Mouse (Mus musculus): ENCODE data around the gene Adh4. TPM values are rescaled to one million over a fixed set of nuclear protein-coding genes. Genes with fewer than 3 reads are reported as not detected.
"Not testable (repeated sequence)": the region's sequence is repeated elsewhere in the genome, so short reads cannot be mapped to it uniquely, and the experiment has no call there.

Gene Adh4
- not detected in 2 replicates for polyA plus RNA-seq (2015; fragmentation: Nextera tagmentation; extraction: Ambion mirVana)

DNA sequence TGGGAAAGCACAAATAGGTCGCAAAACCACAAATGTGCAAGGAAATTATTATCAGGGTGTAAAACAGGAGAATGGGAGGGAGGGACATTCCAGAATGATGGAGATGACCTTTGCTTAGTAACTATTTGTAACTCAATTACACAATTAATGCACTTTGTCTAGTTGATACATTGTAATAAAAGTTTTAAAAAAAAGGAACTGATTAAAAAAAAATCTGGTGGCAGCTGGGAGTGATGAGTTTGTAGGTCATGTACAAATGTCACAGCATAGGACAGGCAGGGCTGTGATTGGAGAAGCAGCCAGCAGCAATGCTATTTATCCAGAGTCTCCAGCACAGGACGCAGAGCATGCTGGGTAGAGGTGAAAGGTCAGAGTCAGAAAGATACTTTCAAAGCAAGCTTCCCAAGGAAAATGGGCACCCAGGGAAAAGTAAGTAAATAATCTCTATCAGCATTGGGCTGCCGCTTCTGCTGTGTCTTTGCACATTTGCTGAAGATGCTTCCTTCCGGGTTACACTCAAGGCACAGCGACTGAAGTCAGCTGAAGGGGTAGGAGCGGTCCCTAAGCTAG is at the start of gene Adh4:
Gene Adh4 (plus strand): TSS at position 346 of the 570 bp plus-strand sequence.
- Histone ChIP-seq H3K4me3 (ENCODE audit: low read length) (no peak within 1 kb of the TSS), H3K9me3 (replicated peaks; ENCODE audit: control insufficient read depth, low read length) (no peaks in the 10 kb centered on the region), H3K27me3 (ENCODE audit: control insufficient read depth, insufficient read depth, low read length) (no peaks in the 10 kb centered on the region), H3K27ac (ENCODE audit: low read length) (no peak within 1 kb of the TSS), H3K4me2 (ENCODE audit: low read depth, low read length) (no peak within 1 kb of the TSS), H3K4me1 (ENCODE audit: control insufficient read depth, insufficient read depth, low read length) (no peaks in the 10 kb centered on the region), H3K9ac (ENCODE audit: low read length) (no peak within 1 kb of the TSS), H3K36me3 (ENCODE audit: control insufficient read depth, insufficient read depth) (no peaks in the 10 kb centered on the region)
- ATAC-seq (replicated peaks; ENCODE audit: extremely low read depth, insufficient read depth, low FRiP score): no peak
- 76% methylated on average over 6 of the region's 6 CpGs for WGBS

DNA sequence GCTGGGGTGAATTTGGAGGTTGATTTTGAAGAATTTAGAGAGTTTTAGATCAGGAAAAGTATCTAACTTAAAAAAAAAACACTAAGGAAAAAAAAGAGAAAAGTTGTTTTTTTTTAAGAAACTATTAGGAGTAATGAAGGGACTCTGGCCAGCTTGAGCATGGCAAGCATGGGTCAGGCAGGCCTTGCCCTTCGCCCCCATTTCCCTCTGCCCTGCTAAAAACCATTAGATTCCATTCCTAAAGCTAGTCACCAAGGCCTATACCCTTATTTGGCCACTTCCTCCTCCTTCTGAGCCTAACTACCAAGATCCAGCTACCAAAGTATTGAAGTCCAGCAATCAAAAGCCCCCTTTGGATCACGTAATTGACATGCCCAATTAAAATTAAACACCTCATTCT is 49.1 kb upstream of the Adh4 start:
- ATAC-seq (replicated peaks; ENCODE audit: extremely low read depth, insufficient read depth, low FRiP score): no peak
- H3K4me2 ChIP-seq (ENCODE audit: low read depth, low read length): no peak overlapping the region
- no peaks in the 10 kb centered on the region for H3K4me1 ChIP-seq (ENCODE audit: control insufficient read depth, insufficient read depth, low read length)
- no peaks in the 10 kb centered on the region for H3K36me3 ChIP-seq (ENCODE audit: control insufficient read depth, insufficient read depth)
- H3K27me3 ChIP-seq (ENCODE audit: control insufficient read depth, insufficient read depth, low read length): no peaks in the 10 kb centered on the region
- no peak overlapping the region for H3K4me3 ChIP-seq (ENCODE audit: low read length)
- no peak overlapping the region for H3K9ac ChIP-seq (ENCODE audit: low read length)
- 87% methylated on average over 2 of the region's 2 CpGs for WGBS
- no peaks in the 10 kb centered on the region for H3K9me3 ChIP-seq (replicated peaks; ENCODE audit: control insufficient read depth, low read length)
- no peak overlapping the region for H3K27ac ChIP-seq (ENCODE audit: low read length)

- Histone ChIP-seq H3K27me3 (ENCODE audit: control insufficient read depth, insufficient read depth, low read length) (no peaks in the 10 kb centered on the region), H3K4me1 (ENCODE audit: control insufficient read depth, insufficient read depth, low read length) (no peaks in the 10 kb centered on the region), H3K4me3 (ENCODE audit: low read length) (no peak overlapping the region), H3K36me3 (ENCODE audit: control insufficient read depth, insufficient read depth) (no peaks in the 10 kb centered on the region), H3K9ac (ENCODE audit: low read length) (no peak overlapping the region), H3K27ac (ENCODE audit: low read length) (no peak overlapping the region), H3K4me2 (ENCODE audit: low read depth, low read length) (no peak overlapping the region), H3K9me3 (replicated peaks; ENCODE audit: control insufficient read depth, low read length) (no peaks in the 10 kb centered on the region)
- WGBS: 85% methylated on average over 1 of the region's 1 CpGs
- ATAC-seq (replicated peaks; ENCODE audit: extremely low read depth, insufficient read depth, low FRiP score): no peak
Observed at GRCm38 (mm10) chr3:138369546-138369945, 45.7 kb upstream of the Adh4 start.

GRCm38 (mm10) chr3:138370289-138370688 is 45.0 kb upstream of the Adh4 start:
- H3K36me3 ChIP-seq (ENCODE audit: control insufficient read depth, insufficient read depth); H3K9me3 ChIP-seq (replicated peaks; ENCODE audit: control insufficient read depth, low read length); ATAC-seq (replicated peaks; ENCODE audit: extremely low read depth, insufficient read depth, low FRiP score); H3K27ac ChIP-seq (ENCODE audit: low read length); H3K27me3 ChIP-seq (ENCODE audit: control insufficient read depth, insufficient read depth, low read length); H3K4me1 ChIP-seq (ENCODE audit: control insufficient read depth, insufficient read depth, low read length); H3K9ac ChIP-seq (ENCODE audit: low read length); H3K4me2 ChIP-seq (ENCODE audit: low read depth, low read length); H3K4me3 ChIP-seq (ENCODE audit: low read length): not testable (repeated sequence)
- WGBS: 44% methylated on average over 4 of the region's 4 CpGs

GRCm38 (mm10) chr3:138373920-138374319 is 41.3 kb upstream of the Adh4 start:
- no peak for ATAC-seq (replicated peaks; ENCODE audit: extremely low read depth, insufficient read depth, low FRiP score)
- 73% methylated on average over 4 of the region's 4 CpGs for WGBS

GRCm38 (mm10) chr3:138375148-138375547 is 40.1 kb upstream of the Adh4 start:
- Histone ChIP-seq H3K36me3 (ENCODE audit: control insufficient read depth, insufficient read depth) (no peaks in the 10 kb centered on the region), H3K4me2 (ENCODE audit: low read depth, low read length) (no peak overlapping the region), H3K9ac (ENCODE audit: low read length) (no peak overlapping the region), H3K9me3 (replicated peaks; ENCODE audit: control insufficient read depth, low read length) (no peaks in the 10 kb centered on the region; the same call in 1 of the 2 replicates), H3K4me3 (ENCODE audit: low read length) (no peak overlapping the region), H3K27ac (ENCODE audit: low read length) (no peak overlapping the region), H3K4me1 (ENCODE audit: control insufficient read depth, insufficient read depth, low read length) (no peaks in the 10 kb centered on the region), H3K27me3 (ENCODE audit: control insufficient read depth, insufficient read depth, low read length) (no peaks in the 10 kb centered on the region)
- no peak for ATAC-seq (replicated peaks; ENCODE audit: extremely low read depth, insufficient read depth, low FRiP score)
- 76% methylated on average over 2 of the region's 2 CpGs for WGBS

More at GRCm38 (mm10) chr3:138373920-138374319, 41.3 kb upstream of the Adh4 start:
- Histone ChIP-seq H3K9ac (ENCODE audit: low read length) (no peak overlapping the region), H3K9me3 (replicated peaks; ENCODE audit: control insufficient read depth, low read length) (no peaks in the 10 kb centered on the region), H3K36me3 (ENCODE audit: control insufficient read depth, insufficient read depth) (no peaks in the 10 kb centered on the region), H3K27ac (ENCODE audit: low read length) (no peak overlapping the region), H3K4me1 (ENCODE audit: control insufficient read depth, insufficient read depth, low read length) (no peaks in the 10 kb centered on the region), H3K4me3 (ENCODE audit: low read length) (no peak overlapping the region), H3K4me2 (ENCODE audit: low read depth, low read length) (no peak overlapping the region), H3K27me3 (ENCODE audit: control insufficient read depth, insufficient read depth, low read length) (no peaks in the 10 kb centered on the region)

GRCm38 (mm10) chr3:138381133-138381532 is 34.1 kb upstream of the Adh4 start:
- H3K4me3 ChIP-seq (ENCODE audit: low read length): no peak overlapping the region
- no peak for ATAC-seq (replicated peaks; ENCODE audit: extremely low read depth, insufficient read depth, low FRiP score)
- no peaks in the 10 kb centered on the region for H3K27me3 ChIP-seq (ENCODE audit: control insufficient read depth, insufficient read depth, low read length)
- H3K9ac ChIP-seq (ENCODE audit: low read length): no peak overlapping the region
- no peaks in the 10 kb centered on the region for H3K4me1 ChIP-seq (ENCODE audit: control insufficient read depth, insufficient read depth, low read length)
- H3K27ac ChIP-seq (ENCODE audit: low read length): no peak overlapping the region
- no peaks in the 10 kb centered on the region; the same call in 1 of the 2 replicates for H3K9me3 ChIP-seq (replicated peaks; ENCODE audit: control insufficient read depth, low read length)
- no peak overlapping the region for H3K4me2 ChIP-seq (ENCODE audit: low read depth, low read length)
- H3K36me3 ChIP-seq (ENCODE audit: control insufficient read depth, insufficient read depth): no peaks in the 10 kb centered on the region
- WGBS: 43% methylated on average over 3 of the region's 3 CpGs

DNA sequence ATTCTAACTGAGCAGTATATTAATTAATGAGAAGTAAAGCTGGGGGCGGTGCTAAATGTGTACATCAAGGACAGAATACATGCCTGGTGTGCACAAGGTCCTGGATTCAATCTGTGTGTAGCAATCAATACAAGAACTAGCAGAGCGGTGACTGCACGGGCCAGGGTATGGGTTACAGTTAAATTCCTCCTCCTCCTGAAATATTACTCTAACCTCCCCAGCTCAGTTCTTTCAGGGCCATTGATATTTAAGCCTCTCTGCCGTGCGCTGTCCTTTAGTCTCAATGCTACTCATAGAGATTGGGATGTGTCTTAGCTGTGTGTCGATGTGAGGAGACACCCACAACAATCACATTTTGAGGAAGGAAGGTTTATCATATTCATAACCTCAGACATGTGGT is 28.1 kb upstream of the Adh4 start:
- H3K4me3 ChIP-seq (ENCODE audit: low read length): no peak overlapping the region
- H3K27me3 ChIP-seq (ENCODE audit: control insufficient read depth, insufficient read depth, low read length): no peaks in the 10 kb centered on the region
- no peaks in the 10 kb centered on the region for H3K36me3 ChIP-seq (ENCODE audit: control insufficient read depth, insufficient read depth)
- no peak overlapping the region for H3K27ac ChIP-seq (ENCODE audit: low read length)
- H3K4me2 ChIP-seq (ENCODE audit: low read depth, low read length): no peak overlapping the region
- no peak overlapping the region for H3K9ac ChIP-seq (ENCODE audit: low read length)
- 81% methylated on average over 6 of the region's 6 CpGs for WGBS
- H3K9me3 ChIP-seq (replicated peaks; ENCODE audit: control insufficient read depth, low read length): no peaks in the 10 kb centered on the region
- H3K4me1 ChIP-seq (ENCODE audit: control insufficient read depth, insufficient read depth, low read length): no peaks in the 10 kb centered on the region
- ATAC-seq (replicated peaks; ENCODE audit: extremely low read depth, insufficient read depth, low FRiP score): no peak

DNA sequence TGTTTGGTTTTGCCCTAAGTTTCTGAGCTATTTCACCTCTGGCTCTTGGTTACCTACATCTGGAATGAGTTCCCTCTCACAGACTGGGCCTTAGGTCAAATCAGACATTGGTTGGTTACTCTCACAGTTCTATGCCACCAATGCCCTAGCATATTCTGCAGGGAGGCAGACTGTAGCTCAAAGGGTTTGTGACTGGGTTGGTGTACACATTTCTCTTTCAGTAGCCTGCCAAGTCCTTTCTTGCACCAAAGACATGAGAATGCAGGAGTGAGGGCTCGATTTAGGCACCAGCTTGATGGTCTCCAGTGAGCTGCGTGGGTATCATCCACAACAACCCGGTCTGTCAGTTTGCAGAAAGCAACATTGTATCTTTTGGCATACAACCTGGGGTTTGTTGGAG is 10.4 kb upstream of the Adh4 start:
- WGBS: 57% methylated on average over 3 of the region's 3 CpGs

More for the DNA sequence above, 10.4 kb upstream of the Adh4 start:
- no peaks in the 10 kb centered on the region for H3K9me3 ChIP-seq (replicated peaks; ENCODE audit: control insufficient read depth, low read length)
- H3K4me3 ChIP-seq (ENCODE audit: low read length): no peak overlapping the region
- ATAC-seq (replicated peaks; ENCODE audit: extremely low read depth, insufficient read depth, low FRiP score): no peak
- H3K36me3 ChIP-seq (ENCODE audit: control insufficient read depth, insufficient read depth): no peaks in the 10 kb centered on the region
- no peak overlapping the region for H3K27ac ChIP-seq (ENCODE audit: low read length)
- H3K4me1 ChIP-seq (ENCODE audit: control insufficient read depth, insufficient read depth, low read length): no peaks in the 10 kb centered on the region
- no peak overlapping the region for H3K9ac ChIP-seq (ENCODE audit: low read length)
- no peaks in the 10 kb centered on the region for H3K27me3 ChIP-seq (ENCODE audit: control insufficient read depth, insufficient read depth, low read length)
- no peak overlapping the region for H3K4me2 ChIP-seq (ENCODE audit: low read depth, low read length)

All from heart, embryonic 16.5 days (tissue).